Mouse (Mus musculus): ENCODE data around the gene Olfr1138.

The Olfr1138 gene

DNA sequence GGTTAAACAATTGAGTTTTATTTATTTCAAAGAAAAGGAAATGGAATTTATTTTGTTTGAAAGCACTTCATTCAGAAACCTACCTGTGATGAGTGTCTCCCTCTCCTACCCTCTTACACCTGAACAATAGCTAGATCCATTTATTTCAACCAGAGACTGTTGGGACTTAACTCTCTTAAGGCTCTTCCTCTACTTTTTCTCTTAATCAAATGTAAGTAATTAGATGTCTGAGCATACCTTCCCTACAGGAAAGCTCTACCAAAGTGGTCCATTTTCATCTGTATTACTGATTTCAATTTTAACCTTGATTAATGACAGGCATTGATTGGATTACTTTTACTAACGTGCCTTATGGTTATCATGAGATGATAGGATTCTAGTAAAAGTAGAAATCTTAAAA, at the start of gene Olfr1138:
TSS of gene Olfr1138 (minus strand) at position 101 of the 400 bp plus-strand sequence.
- in situ Hi-C loops (cut with MboI, MseI) = no loop called here

DNA sequence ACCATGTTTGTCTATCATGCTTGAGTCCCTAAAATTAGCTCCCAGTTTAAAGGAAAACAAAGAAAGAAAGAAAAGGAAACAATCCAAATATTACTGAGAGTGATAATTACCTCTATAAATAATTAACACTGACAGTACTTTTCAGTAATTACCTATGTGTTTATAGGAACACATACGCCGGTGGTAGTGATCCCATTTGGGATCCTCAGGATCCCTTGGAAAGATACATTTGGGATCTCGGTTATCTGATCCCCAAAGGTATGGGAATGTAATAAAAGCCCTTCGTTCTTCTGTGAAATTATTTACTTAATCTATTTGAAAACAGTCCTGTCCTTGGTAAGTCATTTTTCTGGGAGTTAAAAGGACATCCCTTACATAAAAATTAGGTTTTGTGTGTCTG, 39.4 kb upstream of the Olfr1138 start, which contains the start of gene Olfr152:
TSS of gene Olfr152 (plus strand) at position 301 of the 400 bp plus-strand sequence.
- in situ Hi-C loops (cut with MboI, MseI) = no loop called here

GRCm38 (mm10) chr2:87776143-87776542, 36.4 kb upstream of the Olfr1138 start:
- in situ Hi-C loops (cut with MboI, MseI) = no loop called here

- in situ Hi-C loops (cut with MboI, MseI) = no loop called here
Observed at GRCm38 (mm10) chr2:87753891-87754290, 14.1 kb upstream of the Olfr1138 start, which contains the start of gene Olfr1141. Olfr1141 (minus strand) TSS chr2:87753991.

DNA sequence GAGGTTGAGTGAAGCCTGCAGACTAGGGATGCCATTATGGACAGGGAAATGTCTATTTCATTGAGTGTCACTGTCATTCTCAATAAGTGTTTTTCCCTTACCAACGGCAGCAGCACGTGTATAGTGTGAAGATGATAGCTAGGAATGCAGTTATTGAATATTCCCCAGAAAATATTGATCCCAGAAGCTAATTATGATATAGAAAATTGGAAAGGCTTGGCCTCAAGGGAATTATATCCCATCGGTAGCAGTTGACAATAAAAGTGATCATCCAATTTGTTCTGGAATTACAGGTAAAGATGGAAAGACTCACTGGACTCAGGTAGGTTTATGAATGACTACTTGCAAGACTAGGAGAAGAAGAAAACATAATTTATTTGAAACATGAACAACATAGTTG, 3.7 kb upstream of the Olfr1138 start, which contains the start of gene Olfr1140:
TSS of gene Olfr1140 (plus strand) at position 301 of the 400 bp plus-strand sequence.
- in situ Hi-C loops (cut with MboI, MseI) = no loop called here

DNA sequence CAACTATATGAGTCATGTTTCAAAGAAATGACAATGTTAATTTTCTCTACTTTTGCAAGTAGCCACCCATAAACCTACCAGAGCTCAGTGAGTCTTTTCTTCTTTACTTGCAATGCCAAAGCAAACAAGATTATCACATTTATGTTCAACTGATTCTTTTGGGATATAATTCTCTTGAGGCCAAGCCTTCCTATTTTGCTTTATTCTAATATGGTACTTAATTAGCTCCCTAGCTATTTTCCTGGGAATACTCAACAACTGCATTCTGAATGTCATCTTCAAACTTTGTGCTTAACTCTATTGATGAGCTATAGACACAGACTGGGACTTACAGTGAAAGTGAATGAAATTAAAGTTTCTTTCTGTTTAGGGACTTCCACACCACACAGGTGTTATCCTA, 26.7 kb downstream of the Olfr1138 start, which contains the start of gene Olfr1137:
TSS of gene Olfr1137 (minus strand) at position 101 of the 400 bp plus-strand sequence.
- in situ Hi-C loops (cut with MboI, MseI) = no loop called here

- in situ Hi-C loops (cut with MboI, MseI) = no loop called here
Observed at GRCm38 (mm10) chr2:87693847-87694246, 45.9 kb downstream of the Olfr1138 start, which contains the start of gene Olfr1136. Olfr1136 (minus strand) TSS chr2:87693947.
